Mouse (Mus musculus) R1 (cell line): Measurements from ENCODE around the gene 1700016D06Rik.

Experiments
- DNase-seq: peaks from one replicate; pipeline ENCODE4 v3.0.0-alpha.2; 2018; ENCODE audit warnings: low read depth, low spot score

The 1700016D06Rik gene

DNA sequence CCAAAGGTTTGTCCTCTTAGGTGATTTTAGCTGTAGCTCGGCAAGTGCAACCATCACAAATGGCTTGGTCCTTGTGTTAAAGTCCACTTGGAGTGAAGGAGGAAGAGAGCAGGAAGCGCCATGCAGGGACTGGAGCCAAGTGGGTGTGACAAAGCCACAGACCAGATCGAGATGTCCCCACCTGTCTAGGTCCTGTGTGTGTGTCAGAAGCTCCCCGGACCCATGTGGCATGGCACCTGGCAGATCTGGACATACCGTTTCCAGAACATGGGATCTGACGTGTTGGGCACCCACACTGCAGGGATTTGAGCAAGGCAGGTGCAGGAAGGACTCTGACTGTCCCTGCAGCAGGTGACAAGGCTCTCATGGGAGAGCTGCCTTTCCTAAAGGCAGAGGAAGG is 565 bp upstream of the 1700016D06Rik start:
- no peak for DNase-seq

DNA sequence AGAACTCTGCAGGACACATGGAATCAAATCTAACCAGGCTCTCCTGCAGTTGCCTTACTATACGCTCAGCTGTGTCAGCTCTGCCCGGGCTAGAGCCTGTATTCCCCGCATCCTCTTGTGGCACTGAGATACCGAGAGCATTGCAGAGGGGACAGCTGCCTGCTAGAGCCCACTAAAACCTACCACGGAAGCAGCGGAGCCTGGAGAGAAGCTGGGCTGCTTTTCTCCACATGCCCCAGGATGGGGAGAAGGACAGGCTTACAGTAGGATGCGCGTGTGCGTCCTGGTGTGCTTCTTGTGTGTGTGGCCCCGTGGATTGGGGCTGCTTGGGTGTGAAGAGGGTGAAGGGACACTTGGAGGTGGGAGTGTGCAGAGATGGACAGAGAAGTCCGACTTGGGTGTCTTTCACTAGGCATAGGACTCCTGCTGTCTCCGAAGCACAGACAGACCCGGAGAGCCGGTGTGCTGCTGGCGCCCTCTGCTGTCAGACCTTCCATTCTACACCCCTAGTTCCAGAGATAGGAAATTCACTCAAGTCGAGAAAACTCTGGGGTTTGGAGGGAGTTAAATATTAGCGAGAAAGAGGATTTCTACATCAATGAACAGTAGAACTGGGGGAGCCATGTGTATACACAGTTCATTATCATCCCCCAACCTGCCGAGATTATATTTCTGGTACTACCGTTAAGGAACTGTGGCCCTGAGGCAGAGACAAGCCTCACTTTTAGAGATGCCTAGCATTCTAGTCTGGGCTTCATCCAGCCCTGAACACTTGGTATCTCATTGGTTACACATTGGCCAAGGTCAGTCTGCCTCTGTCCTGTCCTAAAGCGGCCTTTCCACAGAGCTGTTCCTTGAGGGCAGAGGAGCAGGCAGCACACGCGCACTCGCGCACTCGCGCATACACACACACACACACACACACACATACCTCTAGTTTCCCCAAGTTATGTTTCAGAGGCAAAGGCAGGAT is 517 bp downstream of the 1700016D06Rik start:
- peak; percentile 84 for DNase-seq

DNA sequence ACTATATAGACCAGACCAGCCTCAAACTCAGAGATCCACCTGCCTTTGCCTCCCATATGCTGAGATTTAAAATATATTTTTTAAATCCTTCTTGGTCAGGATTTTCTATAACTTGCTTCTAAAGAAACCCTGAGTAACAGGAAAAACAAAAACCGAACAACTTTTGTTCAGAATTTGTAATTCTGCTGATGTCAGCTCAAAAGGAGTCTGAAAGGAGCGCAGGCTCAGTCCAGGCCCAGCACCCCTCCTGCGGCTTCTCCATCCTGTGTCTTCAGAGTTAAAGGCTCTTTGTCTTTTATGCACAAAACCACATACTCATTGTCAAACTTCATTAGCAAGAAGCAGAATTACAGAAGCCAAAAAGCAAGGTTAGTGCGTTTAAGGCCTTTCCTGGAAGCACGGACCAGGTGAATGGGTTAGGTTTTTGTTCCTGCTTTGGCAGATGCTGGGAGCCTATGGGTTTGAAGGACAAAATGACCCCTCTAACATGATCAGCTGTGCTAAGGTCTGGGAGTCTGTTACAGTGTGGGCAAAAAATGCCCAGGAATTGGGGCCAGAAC is 1.3 kb downstream of the 1700016D06Rik start:
- DNase-seq: peak; percentile 86

DNA sequence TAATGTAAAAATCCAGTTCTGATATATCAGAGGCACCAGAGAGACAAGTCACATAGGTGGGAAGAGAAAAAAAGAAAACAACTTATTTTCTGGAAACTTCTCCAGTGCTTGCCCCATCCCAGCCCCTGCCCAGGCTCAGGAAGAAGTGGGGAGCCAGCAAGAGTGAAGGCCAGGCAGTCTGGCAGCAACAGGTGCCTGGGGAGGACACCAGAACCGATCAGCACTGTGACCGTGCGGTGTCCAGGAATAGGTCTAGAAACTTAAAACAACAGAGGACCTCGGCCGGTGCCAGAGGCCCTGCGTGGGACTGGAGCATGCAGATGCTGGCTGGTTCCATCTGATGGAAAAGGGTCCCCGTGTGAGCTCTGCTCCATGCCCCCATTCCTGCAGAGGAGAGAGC is 3.4 kb downstream of the 1700016D06Rik start:
- no peak for DNase-seq

DNA sequence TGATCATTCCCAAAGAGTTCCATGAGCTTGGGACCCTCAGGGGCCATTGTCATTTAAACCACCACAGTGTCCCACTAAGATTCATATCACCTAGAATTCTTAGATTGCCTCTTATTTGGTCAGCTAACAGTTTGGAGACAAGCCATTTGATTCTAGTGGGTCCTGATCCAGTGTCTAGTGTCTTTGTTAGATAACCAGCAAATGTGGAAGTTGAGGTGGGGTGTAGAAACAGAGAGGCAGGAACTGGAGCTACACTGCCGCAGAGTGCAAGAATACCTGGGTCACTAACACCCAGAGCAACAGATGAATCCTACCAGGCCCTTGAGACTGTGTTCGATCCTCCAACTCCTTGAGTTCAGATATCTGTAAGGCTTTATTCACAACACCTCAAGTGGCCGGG is 4.7 kb downstream of the 1700016D06Rik start:
- peak; percentile 8 for DNase-seq

DNA sequence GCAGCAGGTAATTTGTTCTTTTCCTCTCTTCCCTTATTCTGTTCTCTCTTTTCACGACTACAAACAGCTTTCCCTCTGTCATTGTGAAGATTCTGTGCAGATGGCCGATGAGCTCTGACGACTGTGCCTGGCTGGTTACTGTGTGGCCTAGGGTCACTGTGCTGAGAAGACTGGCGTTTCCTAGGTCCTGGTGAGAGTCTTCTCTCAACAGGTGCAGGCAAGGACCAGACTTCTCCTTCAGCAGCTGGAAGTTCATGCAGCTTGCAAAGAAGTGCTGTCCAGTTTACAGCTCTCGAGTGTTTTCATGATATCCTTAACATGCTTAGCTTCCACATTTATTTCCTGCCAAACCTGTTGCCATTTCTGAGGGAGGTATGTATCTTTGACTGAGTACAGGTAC is 6.9 kb downstream of the 1700016D06Rik start:
- no peak for DNase-seq

DNA sequence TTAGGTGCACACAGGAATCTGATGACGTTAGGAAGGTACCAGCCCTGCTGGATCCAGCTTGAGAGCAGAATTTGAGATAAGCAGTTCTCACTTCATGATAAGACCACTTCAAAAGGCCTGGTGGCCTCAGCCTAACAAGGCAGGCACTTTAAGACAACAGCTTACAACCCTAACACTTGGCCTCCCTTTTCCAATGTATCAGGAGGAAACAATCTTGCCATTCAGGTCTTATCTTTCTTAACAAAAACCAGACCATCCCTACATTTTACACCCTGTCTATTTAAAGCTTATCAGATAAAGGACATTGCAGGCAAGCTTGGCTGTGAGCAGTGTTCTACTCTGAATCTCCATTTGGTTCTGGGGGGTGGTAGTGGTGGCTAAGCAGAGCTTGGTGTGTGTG is 8.4 kb downstream of the 1700016D06Rik start:
- DNase-seq: no peak

DNA sequence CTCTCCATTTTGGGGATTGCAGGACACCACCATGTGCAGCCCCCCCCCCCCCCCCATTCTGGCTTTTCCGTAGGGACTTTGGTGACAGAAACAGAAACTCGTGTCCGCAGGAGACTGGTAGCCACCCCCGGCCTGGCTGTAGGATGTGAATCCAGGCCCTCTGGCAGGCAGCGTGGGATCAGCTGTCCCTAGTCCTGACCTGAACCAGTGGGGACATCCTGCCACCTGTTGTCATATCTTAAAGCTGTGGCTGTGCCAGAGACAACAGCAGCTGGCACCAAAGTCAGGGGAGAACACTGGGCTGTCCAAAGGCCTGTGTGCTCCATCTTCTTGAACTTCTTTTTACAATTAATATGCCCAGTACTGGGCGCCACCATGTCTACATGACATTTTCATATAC is 9.1 kb downstream of the 1700016D06Rik start:
- no peak for DNase-seq

DNA sequence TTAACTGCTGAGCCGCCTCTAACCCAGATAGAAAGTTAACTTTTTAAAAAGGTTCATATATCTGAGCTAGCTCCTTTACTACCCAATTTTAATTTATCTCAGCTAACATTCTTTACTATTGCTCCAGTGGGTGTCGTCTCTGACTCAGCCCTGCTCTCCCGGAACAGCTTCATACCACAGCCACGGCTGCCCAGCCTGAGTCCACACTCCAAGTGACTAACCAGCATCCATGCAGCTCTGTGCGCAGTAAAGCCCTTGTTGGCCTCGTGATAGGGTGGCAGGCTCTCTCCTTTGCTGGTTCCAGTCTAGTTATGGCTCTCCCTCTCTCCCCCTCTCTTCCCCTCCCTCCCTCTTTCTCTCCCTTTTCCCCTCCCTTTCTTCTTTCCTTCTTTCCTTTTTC is 9.6 kb downstream of the 1700016D06Rik start:
- no peak for DNase-seq

DNA sequence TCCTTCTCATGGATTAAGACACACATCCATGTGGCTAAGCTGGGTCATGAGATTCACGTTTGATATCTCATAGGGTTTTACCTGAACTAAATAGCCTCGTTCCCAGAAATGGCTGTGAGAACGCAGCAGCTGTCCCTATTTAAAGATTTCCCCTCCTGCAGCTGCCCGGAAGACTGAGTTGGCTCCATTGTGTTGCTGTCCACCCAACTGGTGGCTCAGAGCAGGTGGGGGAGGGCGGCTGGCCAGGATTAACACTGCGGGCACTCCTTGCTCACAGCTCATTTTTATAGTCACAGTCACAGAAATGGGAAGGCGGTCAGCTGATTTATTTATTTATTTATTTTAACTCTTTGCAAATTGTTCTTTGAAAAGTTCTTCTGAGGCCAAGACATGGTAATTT is 10.9 kb downstream of the 1700016D06Rik start:
- DNase-seq: no peak

DNA sequence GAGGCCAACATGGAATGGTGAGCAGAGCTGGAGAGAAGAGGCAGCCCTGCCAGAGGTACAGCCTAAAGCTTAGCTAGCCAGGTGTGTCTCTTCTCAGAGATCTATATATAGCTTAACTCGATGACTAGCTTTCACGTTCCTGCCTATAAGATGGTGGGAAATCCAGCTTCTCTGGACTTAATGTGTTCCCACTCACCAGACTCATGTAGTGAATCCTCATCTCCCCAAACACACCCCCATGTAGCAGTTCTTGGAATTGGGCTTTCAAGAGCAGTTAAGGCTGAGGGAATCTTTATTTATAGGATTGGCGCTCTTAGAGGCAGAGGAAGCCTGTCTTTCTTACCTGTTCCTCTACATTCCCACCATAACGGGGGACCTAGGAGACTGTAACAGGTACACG is 13.6 kb downstream of the 1700016D06Rik start:
- no peak for DNase-seq

DNA sequence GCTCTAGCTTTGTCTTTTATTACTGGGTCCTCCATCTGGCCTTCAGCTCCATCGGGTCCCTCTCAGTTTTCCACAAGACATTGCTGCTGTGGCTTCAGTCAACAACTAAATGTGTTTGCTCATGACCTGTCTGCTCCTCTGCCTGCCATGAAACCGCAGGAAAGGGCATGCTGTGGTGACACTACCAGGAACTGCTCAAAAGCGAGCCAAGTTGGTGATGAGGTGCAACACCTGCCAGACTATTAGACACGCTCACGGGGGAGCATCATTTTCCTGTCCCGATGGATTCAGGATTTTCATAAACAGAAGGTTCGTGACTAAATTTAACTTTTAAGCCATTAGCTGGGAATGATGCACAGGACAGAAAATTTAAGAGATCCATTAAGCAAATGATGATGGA is 16.3 kb downstream of the 1700016D06Rik start:
- DNase-seq: no peak

DNA sequence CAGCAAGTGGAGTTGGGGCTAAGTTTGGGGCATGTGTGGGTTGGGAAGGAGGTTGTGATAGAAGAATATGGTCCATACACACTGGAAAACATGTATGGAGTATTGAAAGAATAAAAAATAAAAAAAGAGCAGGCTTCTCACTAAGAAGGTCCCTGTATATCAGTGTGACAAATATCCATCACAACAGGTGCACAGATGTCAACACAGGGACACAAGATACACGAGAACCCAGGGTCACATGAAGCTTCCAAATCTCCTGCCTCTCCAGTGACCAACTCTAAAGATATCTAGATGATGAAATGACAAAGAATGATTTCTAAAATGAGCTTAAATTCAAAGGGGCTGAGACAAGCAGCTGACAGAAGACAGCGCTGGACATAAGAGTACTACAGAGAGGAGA is 32.6 kb downstream of the 1700016D06Rik start:
- DNase-seq: no peak

DNA sequence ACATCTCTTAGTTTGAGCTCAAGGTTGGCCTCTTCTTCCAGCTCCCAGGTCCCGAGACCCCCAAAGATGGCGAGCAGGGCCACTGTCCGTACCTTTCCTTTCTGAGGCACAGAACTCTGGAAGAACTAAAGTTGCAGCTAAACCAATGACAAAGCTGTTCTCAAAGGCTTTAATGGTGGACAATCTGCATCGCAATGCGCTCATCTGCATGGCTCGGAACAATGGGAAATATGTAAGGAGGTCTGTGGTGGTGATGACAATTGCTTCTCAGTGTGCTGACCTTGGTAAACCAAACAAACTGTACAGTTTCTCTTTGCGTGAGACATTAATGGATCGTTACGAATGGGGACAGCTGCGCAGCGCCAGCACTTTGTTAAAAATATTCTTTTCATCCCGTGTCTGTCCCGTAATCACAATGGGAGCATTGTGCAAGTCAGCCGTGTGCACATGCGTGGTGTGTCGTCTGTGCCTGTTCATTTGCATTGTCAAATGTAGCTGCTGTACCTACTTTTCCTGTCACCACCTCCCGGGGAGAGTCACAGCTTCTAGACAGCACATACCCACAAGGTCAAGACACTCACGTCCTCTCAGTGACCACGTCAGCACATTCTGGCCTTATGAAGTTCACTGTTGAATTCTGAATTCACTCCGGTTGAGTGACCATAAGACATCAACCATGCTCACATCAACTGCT is 34.7 kb downstream of the 1700016D06Rik start:
- peak; percentile 46 for DNase-seq

DNA sequence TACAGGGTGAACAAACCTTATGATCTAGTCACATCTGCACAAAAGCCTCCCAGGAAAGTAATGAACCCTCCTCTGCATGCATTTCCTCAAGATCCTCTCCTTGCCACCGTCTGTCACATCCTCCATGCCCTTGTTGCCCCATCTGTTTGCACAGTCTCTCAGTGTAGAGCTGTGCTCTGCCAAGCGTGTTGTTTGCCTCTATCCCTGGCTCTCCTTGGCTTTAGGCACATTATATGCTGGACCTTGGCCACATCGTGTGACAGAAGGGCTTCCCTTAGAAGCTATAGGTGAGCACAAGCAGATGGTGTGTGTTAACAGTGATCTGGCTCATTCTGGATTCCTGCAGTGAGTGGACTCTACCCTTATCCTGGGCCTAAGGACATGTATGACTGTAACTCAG is 38.9 kb downstream of the 1700016D06Rik start:
- DNase-seq: no peak

DNA sequence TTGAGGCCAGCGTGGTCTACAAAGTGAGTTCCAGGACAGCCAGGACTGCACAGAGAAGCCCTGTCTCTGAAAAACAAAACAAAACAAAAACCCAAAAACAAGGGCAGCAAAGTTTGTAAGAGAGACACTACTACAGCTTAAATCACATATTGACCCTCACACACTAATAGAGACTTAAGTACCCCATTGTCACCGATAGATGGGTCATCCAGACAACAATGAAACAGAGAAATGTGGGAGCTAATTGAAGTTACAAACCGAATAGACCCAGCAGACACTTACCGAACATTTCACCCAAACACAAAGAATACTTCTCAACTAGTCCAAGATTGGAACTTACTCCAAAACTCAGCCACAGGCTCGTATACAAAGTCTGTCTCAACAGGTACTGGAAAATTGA is 50.8 kb downstream of the 1700016D06Rik start:
- DNase-seq: no peak

DNA sequence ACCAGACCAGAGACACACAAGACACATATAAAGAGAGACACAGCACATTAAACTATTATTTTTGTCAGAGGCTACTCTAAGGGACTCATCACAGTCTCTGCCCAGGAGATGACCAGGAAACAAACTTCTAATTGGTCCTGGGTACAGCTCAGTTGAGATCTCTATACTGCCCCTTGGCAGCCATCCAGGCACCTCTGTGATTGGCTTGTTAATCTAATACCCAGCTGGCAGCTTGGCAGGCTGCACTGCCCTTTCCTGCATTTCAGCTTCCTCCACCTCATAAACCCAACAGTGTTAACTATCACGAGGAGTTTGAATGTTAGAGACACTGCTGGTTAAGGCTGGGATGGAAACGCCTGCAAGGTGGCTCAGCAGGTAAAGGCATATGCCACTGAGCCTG is 57.7 kb downstream of the 1700016D06Rik start:
- no peak for DNase-seq

DNA sequence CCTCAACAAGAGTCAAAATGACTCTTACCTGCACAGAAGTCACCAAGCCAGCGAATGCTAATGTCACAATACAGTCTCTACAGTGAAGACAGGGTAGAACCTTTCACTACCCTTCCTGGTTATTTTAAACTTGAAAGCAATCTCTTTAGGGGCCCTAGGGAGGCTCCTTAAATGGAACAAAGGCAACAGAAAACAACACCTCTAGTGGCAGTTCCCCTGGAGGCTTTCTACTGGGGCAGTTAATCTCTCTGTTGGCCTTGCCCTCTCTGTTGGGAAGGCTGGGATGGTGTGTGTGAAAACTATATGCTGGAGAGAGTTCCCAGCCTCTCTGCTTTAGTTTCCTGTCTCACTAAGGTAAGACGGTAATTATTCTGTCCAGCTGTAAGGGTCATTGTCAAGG is 60.3 kb downstream of the 1700016D06Rik start:
- DNase-seq: peak; percentile 65

DNA sequence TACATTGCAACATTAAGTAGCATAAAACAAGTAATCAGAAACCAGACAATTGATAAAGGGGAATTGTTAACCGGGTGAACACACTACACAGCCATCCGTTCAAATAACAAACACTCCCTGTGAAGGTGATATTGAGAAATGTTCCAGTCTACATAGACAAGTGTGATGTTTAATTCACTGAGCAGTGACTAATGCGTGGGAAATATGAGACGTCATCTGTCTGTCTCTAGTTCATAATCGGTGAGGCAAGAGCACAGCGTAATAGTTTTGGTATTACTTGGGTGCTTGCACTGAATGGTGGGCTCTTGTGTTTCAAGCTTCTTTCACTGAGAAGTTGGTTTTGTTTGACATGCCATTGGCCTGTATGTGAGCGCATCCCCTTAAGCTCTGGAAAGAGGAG is 63.3 kb downstream of the 1700016D06Rik start:
- DNase-seq: no peak

DNA sequence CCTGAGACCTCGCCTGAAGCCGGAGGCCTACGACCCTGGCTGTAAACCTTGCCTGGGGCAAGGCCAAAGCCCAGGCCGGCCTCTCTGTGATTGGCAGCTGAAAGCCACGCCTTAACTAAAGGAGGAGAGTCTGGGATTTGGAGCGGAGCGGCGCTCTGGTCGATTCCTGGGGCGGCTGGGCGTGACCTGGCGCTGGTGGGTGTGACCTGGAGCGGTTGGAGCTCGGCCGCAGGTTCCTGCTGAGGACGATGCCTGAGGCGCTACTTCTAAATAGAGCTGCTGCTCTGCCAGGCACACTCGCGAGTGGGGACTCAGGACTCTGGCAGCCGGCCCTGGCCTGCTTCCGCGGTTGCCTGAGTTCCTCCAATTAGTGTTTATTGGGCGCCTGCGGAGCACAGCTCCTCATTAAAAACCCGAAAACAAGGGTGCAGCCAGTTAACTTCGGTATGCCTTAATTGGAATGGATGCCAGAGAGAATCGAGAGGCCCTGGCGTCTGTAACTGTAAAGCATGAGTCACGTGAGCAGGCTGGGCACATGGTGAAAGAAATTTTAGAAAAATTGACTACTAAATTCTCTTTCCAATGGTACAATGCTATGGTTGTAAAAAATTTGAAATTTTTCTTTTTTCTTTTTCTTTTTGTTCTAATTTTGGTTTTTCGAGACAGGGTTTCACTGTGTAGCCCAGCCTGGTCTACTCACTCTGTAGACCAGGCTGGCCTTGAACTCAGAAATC is 64.4 kb downstream of the 1700016D06Rik start:
- peak; percentile 99 for DNase-seq

DNA sequence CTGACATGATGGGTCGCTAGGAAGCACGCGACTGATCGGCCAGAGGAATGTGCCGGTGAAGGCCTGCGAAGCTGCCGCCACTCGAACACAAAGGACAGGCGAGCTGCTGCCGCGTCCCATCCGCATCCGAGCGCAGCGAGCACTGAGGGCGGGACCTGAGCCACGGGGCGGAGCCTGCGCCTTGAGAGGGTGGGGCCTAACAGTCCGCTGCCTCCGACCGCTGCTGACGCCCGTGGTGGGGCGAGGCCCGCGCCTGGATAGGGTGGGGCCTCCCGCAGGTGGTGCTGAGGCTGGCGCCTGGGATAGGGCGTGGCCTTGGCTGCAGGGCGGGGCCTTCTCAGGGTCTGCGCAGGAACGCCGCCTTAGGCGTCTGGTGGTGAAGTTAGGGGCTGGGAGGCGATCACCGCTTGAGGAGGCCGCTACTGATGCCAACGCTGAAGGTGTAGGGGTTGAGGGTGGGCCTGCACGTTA is 65.2 kb downstream of the 1700016D06Rik start, which contains the start of gene Ankrd10:
Gene Ankrd10 (minus strand): TSS at position 147 of the 471 bp plus-strand sequence.
- peak; percentile 97 for DNase-seq
